Mouse (Mus musculus): ENCODE results near the gene Arid5a. TPM values are rescaled to one million over a fixed set of nuclear protein-coding genes. Genes with fewer than 3 reads are reported as not detected.

Arid5a gene
- total RNA-seq, 1 experiment: 7.9 TPM

DNA sequence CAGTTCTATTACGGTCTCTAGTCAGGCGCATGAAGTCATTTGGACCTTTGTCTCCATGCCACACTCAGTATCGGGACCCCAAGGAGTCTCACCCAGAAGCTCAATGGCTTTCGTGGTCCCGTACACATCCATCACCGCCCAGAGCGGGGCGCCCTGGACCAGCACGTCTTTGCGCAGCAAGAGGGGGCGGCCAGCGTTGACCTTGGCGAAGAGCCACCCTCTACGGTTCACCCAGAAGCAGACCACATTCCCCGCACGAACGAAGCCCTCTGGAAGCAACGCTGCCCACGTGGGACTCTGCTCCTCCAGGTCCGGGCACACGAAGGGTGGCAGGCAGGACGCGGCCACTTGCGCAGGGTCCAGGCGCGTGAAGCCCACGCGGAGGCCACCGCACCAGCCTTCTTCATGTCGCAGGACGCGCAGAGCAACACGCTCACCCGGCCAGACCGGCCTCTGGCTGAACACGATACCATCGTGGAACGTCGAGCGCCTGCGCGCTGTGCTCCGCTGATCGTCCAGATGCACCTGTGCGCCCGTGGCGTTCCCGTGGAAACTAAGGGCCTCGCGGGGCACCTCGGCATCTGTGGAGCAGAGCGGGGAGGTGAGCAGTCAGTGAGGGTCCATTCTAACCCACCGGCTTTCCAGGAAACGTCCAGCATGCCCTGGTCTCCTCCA, 38.3 kb upstream of the Arid5a start:
- Histone ChIP-seq H3K4me1 (ENCODE audit: control insufficient read depth in 2 of 2, insufficient read depth in 2 of 2, low read length in 2 of 2, poor library complexity in 1 of 2) (peaks cover under 1 to 2% of the 10 kb centered on the region in 2 experiments; a peak in 2 of 4 replicates), H3K9me3 (ENCODE audit: control insufficient read depth, insufficient read depth, low read depth, low read length) (no peaks in the 10 kb centered on the region), H3K27ac (ENCODE audit: insufficient read depth, low read depth, low read length, poor library complexity, severe bottlenecking) (no peak overlapping the region), H3K9ac (ENCODE audit: insufficient read depth, low read depth, low read length, poor library complexity, severe bottlenecking) (peak overlapping the region; percentile 40), H3K4me3 (ENCODE audit: insufficient read depth in 1 of 2, low read depth in 1 of 2, low read length in 2 of 2, poor library complexity in 1 of 2, severe bottlenecking in 1 of 2) (peak overlapping the region; percentile 28 to 69), H3K36me3 (ENCODE audit: control insufficient read depth, insufficient read depth, low read length, poor library complexity, severe bottlenecking) (no peaks in the 10 kb centered on the region)
- in situ Hi-C loops (cut with MboI; ENCODE audit: low sequenced_read_pairs in 2 of 2, unreplicated experiment in 2 of 2): no loop called here
- TF ChIP-seq ZNF384 (IDR thresholded peaks at IDR 0.05; ENCODE audit: low read depth, low read length): no peak
- TF ChIP-seq MAFK (IDR thresholded peaks at IDR 0.05; ENCODE audit: insufficient read depth, low read depth, low read length): no peak
- no peak for TF ChIP-seq HCFC1 (IDR thresholded peaks at IDR 0.05; ENCODE audit: borderline replicate concordance, insufficient read depth, low read length)
- no peak for TF ChIP-seq CHD2 (IDR thresholded peaks at IDR 0.05; ENCODE audit: low read depth, low read length)
- TF ChIP-seq ZC3H11A (IDR thresholded peaks at IDR 0.05; ENCODE audit: borderline replicate concordance, low read depth, low read length): no peak
- no peak for DNase-seq (ENCODE audit: low read depth, low spot score)

DNA sequence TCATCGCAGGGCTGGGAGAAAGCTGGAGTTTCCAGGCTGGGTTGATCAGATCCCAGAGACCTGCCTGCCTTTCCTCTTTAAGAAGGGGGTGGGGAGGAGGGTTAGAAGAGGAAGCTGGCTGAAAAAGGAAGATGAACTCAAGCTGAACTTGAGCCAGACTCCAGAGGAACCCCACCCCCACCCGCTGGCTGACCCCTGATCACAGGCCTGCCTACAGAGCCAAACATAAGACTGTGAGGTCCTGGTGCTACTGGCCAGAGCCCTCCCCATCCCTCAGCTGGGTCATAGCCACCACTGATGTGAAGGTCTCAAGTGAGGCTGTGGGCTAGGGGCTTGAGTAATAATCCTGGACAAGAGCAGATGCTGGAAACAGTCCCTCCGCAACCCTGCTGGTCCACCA, 36.9 kb upstream of the Arid5a start:
- Histone ChIP-seq H3K9ac (ENCODE audit: insufficient read depth, low read depth, low read length, poor library complexity, severe bottlenecking) (no peak overlapping the region), H3K27ac (ENCODE audit: insufficient read depth, low read depth, low read length, poor library complexity, severe bottlenecking) (no peak overlapping the region), H3K36me3 (ENCODE audit: control insufficient read depth, insufficient read depth, low read length, poor library complexity, severe bottlenecking) (no peaks in the 10 kb centered on the region), H3K4me3 (ENCODE audit: insufficient read depth in 1 of 2, low read depth in 1 of 2, low read length in 2 of 2, poor library complexity in 1 of 2, severe bottlenecking in 1 of 2) (no peak overlapping the region), H3K4me1 (ENCODE audit: control insufficient read depth in 2 of 2, insufficient read depth in 2 of 2, low read length in 2 of 2, poor library complexity in 1 of 2) (peaks cover 2 to 4% of the 10 kb centered on the region in 2 experiments; a peak in 2 of 4 replicates), H3K9me3 (ENCODE audit: control insufficient read depth, insufficient read depth, low read depth, low read length) (no peaks in the 10 kb centered on the region)
- no peak for DNase-seq (ENCODE audit: low read depth, low spot score)
- TF ChIP-seq ZC3H11A (IDR thresholded peaks at IDR 0.05; ENCODE audit: borderline replicate concordance, low read depth, low read length) (no peak), ZNF384 (IDR thresholded peaks at IDR 0.05; ENCODE audit: low read depth, low read length) (no peak), CHD2 (IDR thresholded peaks at IDR 0.05; ENCODE audit: low read depth, low read length) (no peak), MAFK (IDR thresholded peaks at IDR 0.05; ENCODE audit: insufficient read depth, low read depth, low read length) (no peak), HCFC1 (IDR thresholded peaks at IDR 0.05; ENCODE audit: borderline replicate concordance, insufficient read depth, low read length) (no peak)
- in situ Hi-C loops (cut with MboI; ENCODE audit: low sequenced_read_pairs in 2 of 2, unreplicated experiment in 2 of 2): no loop called here

DNA sequence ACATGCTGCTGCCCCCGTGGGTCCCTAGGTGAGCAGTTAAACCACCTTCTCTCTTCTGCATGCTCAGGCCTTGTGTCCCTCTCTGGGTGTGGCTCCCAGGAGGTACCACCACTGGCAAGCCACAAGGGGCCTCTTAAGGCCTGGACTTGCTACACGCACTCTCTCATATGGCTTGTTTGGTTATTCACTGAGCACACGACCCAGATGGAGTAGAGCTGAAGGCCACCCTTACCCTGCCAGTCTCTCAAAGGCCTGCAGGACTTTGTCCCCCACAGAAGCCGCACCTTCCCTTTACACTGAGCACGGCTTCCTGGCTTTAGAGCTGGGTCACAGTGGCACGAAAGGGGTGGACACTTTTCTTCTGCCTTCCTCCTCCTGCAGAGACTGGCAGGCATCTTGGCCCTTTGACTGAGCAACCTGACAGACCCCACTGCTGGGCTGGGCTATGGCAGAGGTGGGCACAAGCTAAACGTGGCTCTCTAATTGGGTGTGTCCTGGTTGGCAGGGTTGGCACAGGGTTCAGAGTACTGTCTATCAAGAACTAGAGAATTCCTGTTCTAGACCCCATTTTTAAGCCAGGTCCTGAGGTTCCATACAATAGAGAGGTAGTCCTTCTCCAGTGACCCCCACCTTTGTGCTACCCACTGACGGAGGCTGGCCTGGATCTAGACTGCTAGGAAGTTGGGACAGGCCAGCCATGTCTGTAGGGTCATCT, 35.9 kb upstream of the Arid5a start:
- Histone ChIP-seq H3K27ac (ENCODE audit: insufficient read depth, low read depth, low read length, poor library complexity, severe bottlenecking) (no peak overlapping the region), H3K4me1 (ENCODE audit: control insufficient read depth in 2 of 2, insufficient read depth in 2 of 2, low read length in 2 of 2, poor library complexity in 1 of 2) (peaks cover 2 to 4% of the 10 kb centered on the region in 2 experiments; a peak in 2 of 4 replicates), H3K9ac (ENCODE audit: insufficient read depth, low read depth, low read length, poor library complexity, severe bottlenecking) (no peak overlapping the region), H3K4me3 (ENCODE audit: insufficient read depth in 1 of 2, low read depth in 1 of 2, low read length in 2 of 2, poor library complexity in 1 of 2, severe bottlenecking in 1 of 2) (no peak overlapping the region), H3K9me3 (ENCODE audit: control insufficient read depth, insufficient read depth, low read depth, low read length) (no peaks in the 10 kb centered on the region), H3K36me3 (ENCODE audit: control insufficient read depth, insufficient read depth, low read length, poor library complexity, severe bottlenecking) (no peaks in the 10 kb centered on the region)
- in situ Hi-C loops (cut with MboI; ENCODE audit: low sequenced_read_pairs in 2 of 2, unreplicated experiment in 2 of 2): no loop called here
- no peak for DNase-seq (ENCODE audit: low read depth, low spot score)
- TF ChIP-seq ZC3H11A (IDR thresholded peaks at IDR 0.05; ENCODE audit: borderline replicate concordance, low read depth, low read length) (no peak), HCFC1 (IDR thresholded peaks at IDR 0.05; ENCODE audit: borderline replicate concordance, insufficient read depth, low read length) (no peak), CHD2 (IDR thresholded peaks at IDR 0.05; ENCODE audit: low read depth, low read length) (no peak), MAFK (IDR thresholded peaks at IDR 0.05; ENCODE audit: insufficient read depth, low read depth, low read length) (no peak), ZNF384 (IDR thresholded peaks at IDR 0.05; ENCODE audit: low read depth, low read length) (no peak)

DNA sequence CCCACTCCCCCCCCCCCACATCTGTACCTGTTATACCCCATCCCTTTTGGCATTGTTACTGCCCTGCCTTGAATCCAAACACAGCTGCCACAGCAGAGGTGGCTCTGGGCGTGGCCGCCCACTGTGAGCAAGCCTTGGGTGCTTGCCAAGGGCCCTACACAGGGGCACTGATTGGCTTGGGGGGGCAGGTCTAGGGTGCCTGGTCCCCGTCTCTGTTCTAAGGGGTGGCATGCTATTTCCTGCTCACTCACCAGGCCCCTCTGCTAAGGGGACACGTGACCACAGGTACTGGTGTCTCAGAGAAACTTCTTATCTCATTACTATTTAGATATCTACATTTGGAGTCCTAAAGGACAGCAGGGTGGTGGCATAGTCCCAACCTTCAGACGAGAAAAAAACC, 35.0 kb upstream of the Arid5a start:
- H3K4me1 ChIP-seq (ENCODE audit: control insufficient read depth in 2 of 2, insufficient read depth in 2 of 2, low read length in 2 of 2, poor library complexity in 1 of 2): peaks cover 2 to 4% of the 10 kb centered on the region in 2 experiments; a peak in 2 of 4 replicates
- H3K4me3 ChIP-seq (ENCODE audit: insufficient read depth in 1 of 2, low read depth in 1 of 2, low read length in 2 of 2, poor library complexity in 1 of 2, severe bottlenecking in 1 of 2): no peak overlapping the region
- in situ Hi-C loops (cut with MboI; ENCODE audit: low sequenced_read_pairs in 2 of 2, unreplicated experiment in 2 of 2): no loop called here
- no peak overlapping the region for H3K9ac ChIP-seq (ENCODE audit: insufficient read depth, low read depth, low read length, poor library complexity, severe bottlenecking)
- TF ChIP-seq CHD2 (IDR thresholded peaks at IDR 0.05; ENCODE audit: low read depth, low read length) (no peak), ZC3H11A (IDR thresholded peaks at IDR 0.05; ENCODE audit: borderline replicate concordance, low read depth, low read length) (no peak), MAFK (IDR thresholded peaks at IDR 0.05; ENCODE audit: insufficient read depth, low read depth, low read length) (no peak), HCFC1 (IDR thresholded peaks at IDR 0.05; ENCODE audit: borderline replicate concordance, insufficient read depth, low read length) (no peak), ZNF384 (IDR thresholded peaks at IDR 0.05; ENCODE audit: low read depth, low read length) (no peak)
- no peak for DNase-seq (ENCODE audit: low read depth, low spot score)
- H3K9me3 ChIP-seq (ENCODE audit: control insufficient read depth, insufficient read depth, low read depth, low read length): no peaks in the 10 kb centered on the region
- no peaks in the 10 kb centered on the region for H3K36me3 ChIP-seq (ENCODE audit: control insufficient read depth, insufficient read depth, low read length, poor library complexity, severe bottlenecking)
- no peak overlapping the region for H3K27ac ChIP-seq (ENCODE audit: insufficient read depth, low read depth, low read length, poor library complexity, severe bottlenecking)

Data from ES-E14 (cell line).